Mouse (Mus musculus): Measurements from ENCODE around the gene Inpp5f.
"Not testable (repeated sequence)": the region's sequence is repeated elsewhere in the genome, so short reads cannot be mapped to it uniquely, and the experiment has no call there.

DNA sequence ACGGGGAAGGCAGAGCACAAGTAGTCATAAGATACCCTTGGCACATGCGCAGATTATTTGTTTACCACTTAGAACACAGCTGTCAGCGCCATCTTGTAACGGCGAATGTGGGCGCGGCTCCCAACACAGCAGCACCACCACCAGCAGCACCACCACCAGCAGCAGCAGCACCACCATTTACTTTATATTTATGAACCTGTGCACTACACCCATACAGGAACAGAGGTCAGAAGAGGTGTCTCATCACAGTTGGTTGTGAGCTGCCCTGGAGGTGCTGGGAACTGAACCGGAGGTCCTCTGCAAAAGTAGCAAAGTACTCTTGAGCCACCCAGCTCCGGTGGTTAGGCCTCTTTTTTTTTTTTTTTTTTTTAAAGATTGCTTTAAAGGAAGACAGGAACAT is 1.2 kb upstream of the Inpp5f start:
- not testable (repeated sequence) for TF ChIP-seq CHD2 (IDR thresholded peaks at IDR 0.05; ENCODE audit: low read length); USF1 (IDR thresholded peaks at IDR 0.05; ENCODE audit: low read depth, low read length); CTCF (IDR thresholded peaks at IDR 0.05 in 2 of 3, conservative IDR thresholded peaks at IDR 0.05 in 1 of 3; ENCODE audit: control insufficient read depth in 1 of 3, insufficient read depth in 1 of 3, low read depth in 2 of 3, low read length in 3 of 3, poor library complexity in 1 of 3, severe bottlenecking in 1 of 3); RAD21 (IDR thresholded peaks at IDR 0.05; ENCODE audit: low read depth, low read length); EP300 (IDR thresholded peaks at IDR 0.05; ENCODE audit: low read depth in 1 of 2, low read length in 2 of 2); MAX (IDR thresholded peaks at IDR 0.05; ENCODE audit: low read length); POLR2AphosphoS5 (IDR thresholded peaks at IDR 0.05; ENCODE audit: borderline replicate concordance, low read depth, low read length); E2F4 (IDR thresholded peaks at IDR 0.05; ENCODE audit: borderline replicate concordance, low read depth, low read length); NRF1 (IDR thresholded peaks at IDR 0.05; ENCODE audit: insufficient read depth, low read depth, low read length, poor library complexity, severe bottlenecking); BHLHE40 (IDR thresholded peaks at IDR 0.05; ENCODE audit: borderline replicate concordance, low read depth, low read length)
- peak in 1 of 2 experiments; percentile 50; a peak in 1 of 4 replicates for TF ChIP-seq POLR2A (IDR thresholded peaks at IDR 0.05; ENCODE audit: control insufficient read depth in 1 of 2, insufficient read depth in 1 of 2, low read depth in 1 of 2, low read length in 2 of 2, poor library complexity in 1 of 2)
- peak; percentile 52; the same call in 1 of the 2 replicates for TF ChIP-seq NELFE (IDR thresholded peaks at IDR 0.05; ENCODE audit: low read depth, low read length)
- peak; percentile 60 for TF ChIP-seq MXI1 (IDR thresholded peaks at IDR 0.05; ENCODE audit: low read depth, low read length)
- TF ChIP-seq ETS1 (IDR thresholded peaks at IDR 0.05; ENCODE audit: low read depth, low read length): peak; percentile 17; the same call in 1 of the 2 replicates
